Mouse (Mus musculus): ENCODE data around the gene Ptprc.

Gene Ptprc

DNA sequence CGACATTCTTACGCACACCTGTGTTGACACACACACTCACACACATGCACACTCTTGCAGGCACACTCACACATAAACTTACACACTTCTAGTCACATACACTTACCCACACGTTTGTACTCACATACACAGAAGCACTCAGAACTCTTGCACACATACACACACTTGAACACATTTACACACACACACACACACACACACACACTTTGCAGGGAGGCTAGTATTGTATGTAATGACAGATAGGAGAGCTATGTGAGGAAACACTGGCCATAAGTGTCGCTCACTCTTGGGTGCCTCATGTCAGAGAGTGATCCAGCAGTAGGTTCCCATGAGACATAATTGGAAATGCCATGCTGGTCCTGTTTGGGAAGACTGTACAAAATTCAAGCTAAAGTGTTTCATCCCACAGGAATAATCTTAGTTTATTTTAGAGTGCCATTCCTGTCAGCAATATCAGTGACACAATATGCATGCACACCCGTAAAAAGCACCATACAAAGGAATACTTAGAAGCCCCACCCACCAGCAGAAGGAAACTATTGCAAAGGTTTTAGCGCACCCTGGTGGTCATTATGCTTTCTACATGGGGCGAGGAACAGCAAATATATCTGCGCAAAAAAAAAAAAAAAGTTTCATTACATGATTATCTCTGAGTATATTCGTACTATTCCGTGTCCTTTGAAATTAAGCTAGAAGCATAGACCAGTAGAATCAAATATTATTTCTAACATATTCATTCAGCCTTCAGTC lies 131.1 kb downstream of the Ptprc start:
- in situ Hi-C loops (cut with MboI) = loop anchor here (25.0 kb wide), 3 partner anchors 732 to 1482 kb away; no protein-coding TSS in a partner anchor

DNA sequence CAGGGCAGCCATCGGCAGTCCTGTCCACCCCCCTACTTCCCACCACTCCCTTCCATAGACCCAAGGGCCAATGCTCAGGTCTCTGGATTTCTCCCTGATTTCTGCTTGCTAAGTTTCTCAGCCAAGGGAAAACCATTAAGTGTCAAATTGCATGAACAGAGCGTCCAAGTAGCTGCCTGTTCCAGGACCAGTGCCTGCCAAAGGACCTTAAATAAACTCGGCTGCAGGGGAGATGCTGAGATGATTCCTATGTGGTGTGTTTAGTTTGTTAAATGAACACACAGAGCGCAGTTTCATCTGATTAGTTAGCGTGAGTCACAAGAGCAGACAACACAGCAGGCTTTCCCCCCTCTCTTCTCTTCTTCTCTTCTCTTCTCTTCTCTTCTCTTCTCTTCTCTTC lies 135.0 kb downstream of the Ptprc start:
- in situ Hi-C loops (cut with MboI) = loop anchor here (25.0 kb wide), 3 partner anchors 728 to 1478 kb away; no protein-coding TSS in a partner anchor

- in situ Hi-C loops (cut with MboI) = loop anchor here (25.0 kb wide), 3 partner anchors 727 to 1477 kb away; no protein-coding TSS in a partner anchor
Measured at GRCm38 (mm10) chr1:138039201-138039600, 136.3 kb downstream of the Ptprc start.

DNA sequence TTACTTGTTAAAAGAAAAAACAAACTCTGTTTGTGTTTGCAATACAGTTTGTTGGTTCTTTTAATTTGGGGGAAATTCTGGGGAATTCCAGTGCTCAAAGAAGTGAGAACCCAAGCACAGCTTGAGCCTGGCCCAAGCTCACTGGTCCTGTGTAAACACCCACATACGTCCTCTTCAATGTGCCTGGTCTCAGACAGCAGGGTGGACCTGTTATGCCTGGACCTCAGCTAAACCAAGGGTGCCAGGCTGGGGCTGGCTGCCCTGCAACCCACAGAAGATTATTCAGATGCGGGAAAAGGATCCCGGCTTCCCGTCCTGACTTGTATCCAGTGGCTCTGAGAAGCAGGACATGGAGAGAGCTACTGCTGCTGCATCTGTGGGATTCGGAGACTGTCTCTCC lies 138.0 kb downstream of the Ptprc start:
- in situ Hi-C loops (cut with MboI) = loop anchor here (25.0 kb wide), 3 partner anchors 725 to 1475 kb away; no protein-coding TSS in a partner anchor

- in situ Hi-C loops (cut with MboI) = loop anchor here (25.0 kb wide), 3 partner anchors 717 to 1467 kb away; no protein-coding TSS in a partner anchor
Measured at GRCm38 (mm10) chr1:138029649-138030048, 145.9 kb downstream of the Ptprc start.

DNA sequence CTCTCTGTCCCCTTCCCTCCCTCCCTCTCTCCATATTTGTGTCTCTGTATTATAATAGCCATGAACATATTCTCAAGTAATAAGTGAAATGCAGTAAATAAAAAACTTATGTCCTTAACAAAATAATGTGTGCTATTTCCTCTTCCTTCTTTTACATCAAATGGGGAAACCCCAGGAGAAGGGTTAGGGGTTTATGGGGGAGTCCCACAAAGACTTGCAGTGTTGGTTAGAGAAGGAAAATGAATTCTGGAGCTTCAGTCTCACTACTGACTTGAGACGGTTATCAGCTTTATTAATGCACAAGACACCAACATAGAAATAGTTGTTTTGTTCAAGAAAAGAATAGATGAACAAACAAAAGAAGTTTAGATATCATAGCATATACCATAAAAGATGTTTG lies 150.2 kb downstream of the Ptprc start:
- in situ Hi-C loops (cut with MboI) = loop anchor here (25.0 kb wide), 3 partner anchors 713 to 1463 kb away; no protein-coding TSS in a partner anchor

DNA sequence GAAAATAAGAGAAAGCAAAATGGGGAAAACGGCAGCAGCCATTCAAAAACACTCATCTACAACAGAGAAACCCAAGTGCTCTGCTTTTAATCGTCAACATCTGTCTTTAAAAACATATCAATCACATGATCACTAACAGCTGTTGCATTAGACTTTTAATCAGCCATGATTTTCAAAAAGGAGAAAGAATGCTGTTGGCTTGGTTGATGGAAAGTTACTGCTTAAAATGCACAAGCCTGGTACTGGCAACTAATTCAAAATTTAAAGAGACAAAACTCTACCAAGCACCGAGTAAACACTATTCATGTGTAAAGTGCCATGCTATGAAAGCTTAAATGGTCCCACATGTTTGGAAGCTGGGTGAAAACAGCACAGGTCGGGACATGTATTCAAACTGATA lies 151.9 kb downstream of the Ptprc start:
- in situ Hi-C loops (cut with MboI) = no loop called here

DNA sequence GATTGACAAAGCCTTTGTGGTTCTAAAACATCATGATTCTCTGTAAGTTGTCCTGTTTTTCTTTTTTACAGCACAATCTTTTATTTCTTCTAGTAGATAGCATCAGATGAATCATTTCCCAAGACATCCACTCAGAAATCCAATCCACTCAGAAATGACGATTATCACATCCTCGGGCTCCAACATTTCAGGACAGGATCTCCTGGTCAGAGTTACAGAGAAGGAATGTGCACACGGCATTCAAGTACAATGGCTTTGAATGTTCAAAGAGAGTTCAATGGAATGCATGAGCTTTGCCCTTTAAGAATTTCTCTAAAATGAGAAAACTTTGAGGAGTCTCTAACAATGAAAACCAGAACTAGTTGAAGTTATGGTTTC lies 152.6 kb downstream of the Ptprc start:
- in situ Hi-C loops (cut with MboI) = no loop called here

- in situ Hi-C loops (cut with MboI) = no loop called here
Measured at GRCm38 (mm10) chr1:138021962-138022917, 153.3 kb downstream of the Ptprc start.
